Mouse (Mus musculus): ENCODE measurements around the gene Ak2.

GRCm38 (mm10) chr4:129009521-129009920 lies 17.8 kb downstream of the Ak2 start:
- no peak for TF ChIP-seq CTCF (IDR thresholded peaks at IDR 0.05; ENCODE audit: control insufficient read depth, insufficient read depth, insufficient read length)
- no peak for TF ChIP-seq CEBPB (IDR thresholded peaks at IDR 0.05; ENCODE audit: low read depth)
- TF ChIP-seq MAX (IDR thresholded peaks at IDR 0.05) = no peak
- TF ChIP-seq USF1 (IDR thresholded peaks at IDR 0.05; ENCODE audit: low read depth) = no peak
- no peak for TF ChIP-seq FOSL1 (IDR thresholded peaks at IDR 0.05; ENCODE audit: insufficient read depth, low read length, poor library complexity, severe bottlenecking)
- no peak for TF ChIP-seq MYOD1 (IDR thresholded peaks at IDR 0.05; ENCODE audit: control insufficient read depth, insufficient read length, low read depth)
- TF ChIP-seq MYOG (IDR thresholded peaks at IDR 0.05; ENCODE audit: control insufficient read depth, extremely low read depth, insufficient read length) = no peak

All from C2C12 (cell line).